Mouse (Mus musculus) lung, postnatal 10 days (tissue): ENCODE measurements around the gene Kif11.

Experiments used
- DNase-seq: peaks from one replicate; pipeline ENCODE4 v3.0.0; 2021

Gene Kif11

DNA sequence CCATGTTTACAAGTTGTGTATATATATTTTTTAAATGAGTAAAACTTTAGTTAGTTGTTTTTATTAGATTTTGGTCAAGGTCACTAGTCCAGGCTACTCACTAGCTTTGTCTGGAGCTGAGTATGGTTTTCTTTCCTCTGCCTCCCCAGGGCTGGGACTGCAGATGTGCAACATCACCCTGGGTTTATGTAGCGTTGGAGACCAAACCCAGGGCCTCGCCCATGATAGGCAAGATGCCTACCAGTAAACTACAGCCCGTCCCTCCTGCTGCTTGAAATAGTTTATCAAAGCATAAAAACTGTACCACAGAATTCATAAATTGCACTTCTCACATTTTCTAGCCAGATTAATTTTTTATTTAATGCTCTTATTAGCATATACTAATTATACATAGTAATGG, 73.0 kb downstream of the Kif11 start:
- DNase-seq: no peak

DNA sequence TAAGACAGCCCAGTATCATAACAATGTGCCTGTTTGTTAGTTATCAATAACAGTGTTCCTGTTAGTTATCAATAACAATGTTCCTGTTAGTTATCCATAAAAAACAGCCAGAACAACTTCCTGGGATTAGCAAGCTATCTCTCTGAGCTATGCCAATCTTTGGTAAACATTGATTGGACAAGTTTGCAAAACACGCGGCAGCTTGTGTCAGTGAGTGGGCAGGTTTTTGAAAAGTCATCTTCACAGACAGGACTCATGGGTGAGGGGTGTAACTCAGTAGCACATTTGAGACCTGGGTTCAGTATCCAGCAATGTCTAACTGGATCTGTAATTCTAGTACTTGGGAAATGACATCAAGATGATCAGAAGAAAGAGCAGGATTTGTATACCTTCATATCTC, 79.3 kb downstream of the Kif11 start:
- no peak for DNase-seq

DNA sequence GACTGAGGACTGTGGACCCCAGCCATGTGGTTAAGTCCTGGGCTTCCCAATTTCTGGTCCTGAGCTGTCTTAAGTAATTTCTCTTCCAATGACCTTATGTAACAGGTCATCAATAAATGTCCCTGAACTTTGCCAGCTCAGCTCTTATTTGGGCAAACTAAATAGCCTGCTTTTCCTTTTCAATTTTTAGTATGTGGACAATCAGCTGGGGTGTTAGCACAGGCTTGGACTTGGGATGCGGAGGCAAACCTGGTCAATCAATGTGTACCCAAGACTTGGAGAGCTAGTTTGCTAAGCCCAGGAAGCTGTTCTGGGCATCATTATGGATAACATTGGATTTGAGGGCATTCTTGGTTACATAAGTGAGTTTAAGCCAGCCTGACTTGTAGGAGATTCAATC, 79.8 kb downstream of the Kif11 start:
- no peak for DNase-seq

DNA sequence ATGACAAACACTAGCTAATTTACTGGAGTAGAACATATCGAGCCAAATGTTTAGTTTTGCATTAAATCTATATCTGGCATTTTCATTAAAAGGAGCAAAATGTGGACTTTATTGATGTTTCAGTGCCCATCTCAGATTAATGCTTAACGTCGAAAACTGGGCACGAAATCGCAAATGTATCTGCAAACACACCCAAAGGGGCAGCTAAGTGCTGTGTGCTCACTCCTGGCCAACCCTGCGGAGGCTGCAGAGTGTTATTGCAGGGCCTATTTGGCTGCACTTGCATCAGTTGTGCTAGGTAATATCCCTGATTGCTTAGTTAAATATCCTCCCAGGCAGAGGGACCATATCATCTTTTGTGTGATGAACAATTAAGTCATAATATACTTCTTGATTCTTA, 81.8 kb downstream of the Kif11 start:
- no peak for DNase-seq

DNA sequence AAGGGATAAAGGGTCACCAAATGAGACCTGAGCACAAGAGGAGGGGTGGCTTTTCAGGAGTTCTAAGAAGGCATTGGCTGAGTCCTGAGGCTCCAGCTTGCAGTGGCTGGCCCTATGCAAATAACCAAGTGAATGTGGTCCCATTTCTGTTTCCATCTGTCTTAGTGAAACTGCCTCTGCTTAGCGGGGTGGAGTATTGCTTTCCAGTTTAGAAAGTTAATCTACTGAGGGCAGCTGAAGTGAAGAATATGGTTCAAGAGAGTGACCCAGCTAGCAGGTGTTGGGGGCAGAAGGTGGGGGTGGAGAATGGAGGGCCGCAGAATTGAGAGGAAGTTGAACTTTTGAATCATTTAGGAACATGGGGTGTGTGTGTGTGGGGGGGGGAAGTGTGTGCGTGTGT, 90.2 kb downstream of the Kif11 start:
- DNase-seq: no peak

DNA sequence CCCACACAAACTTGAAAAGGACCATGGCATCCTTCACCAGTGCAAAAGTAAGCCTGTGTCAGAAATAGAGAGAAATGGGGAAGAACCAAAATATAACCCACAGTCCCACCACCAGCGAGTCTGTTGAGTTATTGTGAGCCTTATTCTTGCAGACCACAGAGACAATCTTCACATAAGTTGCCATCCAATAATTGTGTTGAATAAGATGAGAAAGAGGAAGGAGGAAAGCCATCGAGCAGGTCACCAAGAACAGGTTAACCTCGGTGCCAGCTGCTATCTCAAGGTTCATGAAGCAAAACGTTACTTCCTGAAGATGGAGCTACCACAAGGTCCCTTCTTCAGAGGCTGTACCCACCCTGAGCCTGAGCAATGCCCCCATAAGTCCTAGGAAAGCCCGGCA, 90.8 kb downstream of the Kif11 start:
- DNase-seq: no peak

DNA sequence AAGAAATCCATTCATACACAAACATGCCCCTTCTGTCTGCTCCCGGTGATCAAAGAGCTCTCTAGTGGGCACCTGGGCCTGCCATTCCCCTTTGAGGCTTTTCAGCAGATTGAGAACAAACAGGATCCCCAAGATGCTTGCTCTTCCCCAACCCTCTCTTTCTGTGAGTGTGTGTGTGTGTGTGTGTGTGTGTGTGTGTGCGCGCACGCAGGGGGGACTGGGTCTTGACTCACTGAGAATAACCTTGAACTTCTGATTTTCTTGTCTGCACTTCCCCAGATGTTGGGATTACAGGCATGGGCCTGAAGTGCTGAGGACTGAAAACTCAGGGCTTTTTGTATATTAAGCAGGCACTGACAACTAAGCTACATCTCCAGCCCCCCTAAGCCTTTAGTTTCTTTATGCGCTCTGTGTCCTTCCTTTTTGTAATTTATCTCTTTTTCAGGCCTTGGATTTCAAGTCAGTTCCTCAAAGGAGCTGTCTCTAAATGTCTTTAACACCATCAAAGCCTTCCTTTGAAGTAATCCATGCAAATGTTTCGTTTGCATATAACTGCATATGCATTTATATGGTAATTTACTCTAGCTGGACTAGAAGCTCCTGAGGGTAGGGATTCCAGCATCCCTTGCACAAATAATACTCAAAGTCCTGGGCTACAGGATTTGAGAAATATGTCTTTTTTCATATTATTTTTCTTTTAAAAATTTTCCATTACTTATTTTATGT, 92.8 kb downstream of the Kif11 start:
- DNase-seq: no peak
